Mouse (Mus musculus) bone marrow macrophage, adult 2 months (primary cell): ENCODE measurements around the gene Cacul1.

Source experiments
- CTCF ChIP-seq: IDR thresholded peaks from 2 replicates; pipeline ENCODE4 v1.5.1; 2012; ENCODE audit warnings: low read depth, mild to moderate bottlenecking, low read length, moderate library complexity
- POLR2A ChIP-seq: IDR thresholded peaks from 2 replicates; pipeline ENCODE4 v1.6.1; 2012; ENCODE audit warnings: mild to moderate bottlenecking, low read depth, low read length, borderline replicate concordance

DNA sequence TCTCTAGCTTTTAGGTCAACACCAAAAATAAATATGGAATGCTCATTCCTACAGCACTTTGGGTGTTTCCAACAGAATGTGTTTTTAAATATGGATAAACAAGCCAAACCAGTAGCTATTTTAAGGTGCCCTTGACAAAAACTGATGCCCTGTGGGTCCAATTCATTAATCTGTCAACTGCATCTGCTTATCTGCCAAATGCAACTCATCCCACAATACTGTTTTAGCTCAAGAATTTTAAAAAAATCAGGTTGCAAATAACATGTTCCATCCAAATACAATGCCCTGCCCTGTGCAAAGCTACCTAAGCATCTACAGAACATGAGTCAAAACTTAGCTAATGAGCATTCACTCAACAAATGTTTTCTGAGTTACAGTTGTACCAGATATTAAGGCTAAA lies 20.3 kb downstream of the Cacul1 start:
- TF ChIP-seq CTCF, result no peak
- no peak for TF ChIP-seq POLR2A
